Mouse (Mus musculus): ENCODE measurements around the gene Aldh1a2.

Aldh1a2 gene

DNA sequence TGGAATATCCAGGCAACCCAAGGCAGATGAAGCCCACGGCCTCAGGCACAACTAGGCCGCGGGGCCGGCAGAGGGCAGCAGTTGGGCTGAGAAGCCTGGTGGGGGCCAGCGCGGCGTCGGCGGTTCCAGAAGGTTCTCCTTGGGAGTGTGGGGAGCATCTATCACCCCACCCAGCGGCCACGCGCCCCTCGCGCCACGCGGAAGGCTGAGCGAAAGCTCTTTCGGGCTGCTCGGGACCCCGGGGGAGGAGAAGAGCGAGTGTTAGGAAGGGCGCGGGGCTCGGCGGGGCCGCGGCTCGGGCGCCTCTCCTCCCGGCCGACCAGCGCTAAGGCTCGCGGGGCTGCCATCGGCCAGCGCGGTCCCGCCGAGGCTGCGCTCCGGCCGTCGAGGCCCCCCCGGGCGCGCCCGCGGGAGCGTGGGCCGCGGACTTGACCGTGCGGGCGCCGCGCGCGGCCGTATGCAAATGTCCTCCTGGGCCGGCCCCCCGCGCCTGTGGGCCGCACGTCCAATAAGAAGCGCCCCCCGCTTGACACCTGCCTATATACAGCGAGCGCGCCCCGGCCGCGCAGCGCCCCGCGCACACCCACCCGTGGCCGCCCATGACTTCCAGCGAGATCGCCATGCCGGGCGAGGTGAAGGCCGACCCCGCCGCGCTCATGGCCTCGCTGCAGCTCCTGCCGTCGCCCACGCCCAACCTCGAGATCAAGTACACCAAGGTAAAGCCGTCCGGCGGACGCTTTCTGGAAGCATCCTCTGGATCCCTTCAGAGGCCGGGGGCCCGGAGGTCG, at the start of gene Aldh1a2:
Gene Aldh1a2, plus strand, starts transcription at position 542 of the 788 bp plus-strand sequence.
- in situ Hi-C loops (cut with MboI): no loop called here

DNA sequence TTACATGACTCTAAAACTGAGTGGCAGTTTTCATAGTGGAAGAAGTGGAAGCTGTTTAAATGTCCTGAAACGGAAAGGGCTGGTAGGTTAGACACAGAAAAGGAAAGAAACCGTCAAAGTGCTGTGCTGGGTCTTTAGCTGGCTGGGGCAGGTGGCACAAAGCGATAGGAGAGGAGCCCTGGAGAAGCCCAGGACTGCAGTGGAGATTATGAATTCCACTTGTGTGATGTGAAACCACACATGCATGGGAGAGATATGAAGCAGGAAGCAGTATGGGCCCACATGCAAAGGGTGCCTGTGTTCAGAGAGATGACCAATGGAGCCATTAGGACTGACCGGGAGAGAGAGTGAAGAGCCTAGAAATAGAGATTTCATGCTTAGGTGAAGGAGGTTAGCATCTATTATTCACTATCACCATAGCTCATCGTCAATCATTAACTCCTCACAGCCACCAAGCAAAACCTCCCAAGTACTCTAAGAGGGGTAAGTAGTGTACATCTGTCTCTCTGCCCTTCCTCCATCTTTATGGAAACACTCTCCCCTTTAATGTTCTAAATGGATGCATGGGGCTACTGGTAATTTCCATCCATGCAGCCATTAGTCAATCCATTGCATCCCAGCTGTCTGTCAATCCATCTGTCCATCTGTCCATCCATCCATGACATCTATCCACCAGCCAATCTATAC, 49.4 kb upstream of the Aldh1a2 start:
- in situ Hi-C loops (cut with MboI): no loop called here

DNA sequence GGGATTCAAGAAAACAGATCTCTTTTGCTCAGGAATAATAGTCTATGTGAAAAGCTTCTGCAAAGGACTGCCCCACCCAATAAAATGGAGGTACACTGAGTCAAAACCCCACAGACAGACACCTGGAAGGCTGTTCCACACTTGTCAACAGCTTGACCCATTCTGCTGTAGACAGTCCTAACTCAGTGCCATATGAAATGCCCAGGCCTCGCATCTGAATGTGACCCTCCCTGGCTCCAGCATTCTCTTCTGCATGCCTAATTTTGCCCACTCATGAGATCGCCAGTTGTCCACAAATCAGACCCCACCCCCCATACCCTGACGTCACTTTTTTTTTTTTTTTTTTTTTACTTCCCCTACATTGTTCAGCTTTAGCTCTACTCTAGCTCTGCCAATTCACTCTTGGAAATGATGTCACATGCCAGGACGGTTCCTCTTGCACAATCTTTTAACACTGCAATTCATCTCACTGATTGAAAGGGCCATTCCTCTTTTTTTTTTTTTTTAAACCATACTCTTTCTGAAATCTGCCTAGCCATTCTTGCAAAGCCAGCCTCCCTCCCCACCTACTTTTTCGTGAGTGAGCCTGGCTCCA, 48.6 kb upstream of the Aldh1a2 start:
- in situ Hi-C loops (cut with MboI): no loop called here

DNA sequence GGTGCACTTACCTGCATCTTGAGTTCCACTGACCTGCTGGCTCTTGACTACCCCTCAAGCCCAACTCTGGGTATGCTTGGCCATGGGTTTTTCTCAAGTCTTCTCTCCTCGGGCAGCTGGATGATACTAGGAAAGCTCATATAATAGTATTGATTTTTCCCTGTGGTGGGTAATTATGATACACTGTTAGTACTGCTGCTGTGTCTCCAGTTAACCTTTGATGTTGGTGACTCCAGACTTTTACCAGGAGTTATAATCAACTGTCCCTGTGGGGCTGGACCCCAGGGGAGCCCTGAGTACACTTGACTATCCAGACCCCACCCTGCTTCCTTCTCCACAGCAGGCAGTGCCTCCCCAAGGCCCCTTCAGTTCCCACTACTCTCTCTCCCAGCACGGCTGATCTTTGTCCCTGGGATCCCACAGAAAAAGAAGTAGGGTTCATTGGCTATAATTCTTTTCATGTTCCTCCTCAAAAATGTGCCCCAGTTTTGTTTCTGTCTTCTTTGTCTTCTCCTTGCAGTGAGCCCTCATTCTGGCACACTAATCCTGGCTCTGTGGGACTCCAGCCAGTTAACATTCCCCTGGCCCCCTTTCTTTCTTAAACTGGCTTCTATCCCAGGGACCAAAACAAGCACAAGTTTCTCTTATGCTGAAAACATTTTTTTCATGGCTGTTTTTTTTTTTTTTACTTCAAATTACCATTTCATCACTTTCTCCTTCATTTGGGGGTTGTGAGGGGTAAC, 47.9 kb upstream of the Aldh1a2 start:
- in situ Hi-C loops (cut with MboI): no loop called here

DNA sequence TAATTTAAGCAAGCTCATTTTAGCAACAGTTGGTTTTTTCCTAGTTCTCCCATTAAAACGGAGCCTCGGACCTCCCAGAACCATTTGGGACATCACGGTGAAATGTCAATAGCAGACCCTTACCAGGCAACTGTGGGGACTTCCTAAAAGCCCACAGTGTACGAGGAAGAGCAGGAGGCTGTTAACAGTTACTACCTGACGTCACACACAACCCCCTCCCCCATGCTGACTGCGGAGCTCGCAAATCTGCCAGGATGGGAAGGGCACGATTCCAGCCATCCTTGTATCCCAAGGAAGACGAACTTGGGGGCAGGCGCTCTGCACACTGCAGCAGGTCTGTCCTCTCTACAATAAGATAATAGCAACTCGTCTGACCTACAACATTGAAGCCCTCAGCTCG, 47.1 kb upstream of the Aldh1a2 start, which contains the start of gene Aqp9:
Gene Aqp9, minus strand, starts transcription at position 172 of the 400 bp plus-strand sequence.
- in situ Hi-C loops (cut with MboI): no loop called here

DNA sequence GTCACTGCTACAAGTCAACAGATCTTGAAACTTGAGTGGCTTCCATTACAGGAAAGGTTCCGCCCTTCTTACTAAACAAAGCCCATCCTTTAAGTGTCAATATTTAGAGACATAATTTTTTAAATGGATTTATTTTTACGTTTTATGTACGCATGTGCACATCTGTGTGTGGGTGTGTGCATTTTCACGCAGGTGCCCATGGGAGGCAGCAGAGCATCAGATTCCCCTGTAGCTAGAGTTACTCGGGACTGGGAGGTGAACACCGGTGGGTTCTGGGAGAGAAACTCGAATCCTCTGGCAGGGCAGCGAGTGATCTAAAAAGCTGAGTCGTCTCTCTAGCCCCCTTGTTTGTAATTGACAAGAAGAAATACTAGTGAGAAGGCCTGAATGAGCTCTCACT, 42.1 kb upstream of the Aldh1a2 start:
- in situ Hi-C loops (cut with MboI): no loop called here

DNA sequence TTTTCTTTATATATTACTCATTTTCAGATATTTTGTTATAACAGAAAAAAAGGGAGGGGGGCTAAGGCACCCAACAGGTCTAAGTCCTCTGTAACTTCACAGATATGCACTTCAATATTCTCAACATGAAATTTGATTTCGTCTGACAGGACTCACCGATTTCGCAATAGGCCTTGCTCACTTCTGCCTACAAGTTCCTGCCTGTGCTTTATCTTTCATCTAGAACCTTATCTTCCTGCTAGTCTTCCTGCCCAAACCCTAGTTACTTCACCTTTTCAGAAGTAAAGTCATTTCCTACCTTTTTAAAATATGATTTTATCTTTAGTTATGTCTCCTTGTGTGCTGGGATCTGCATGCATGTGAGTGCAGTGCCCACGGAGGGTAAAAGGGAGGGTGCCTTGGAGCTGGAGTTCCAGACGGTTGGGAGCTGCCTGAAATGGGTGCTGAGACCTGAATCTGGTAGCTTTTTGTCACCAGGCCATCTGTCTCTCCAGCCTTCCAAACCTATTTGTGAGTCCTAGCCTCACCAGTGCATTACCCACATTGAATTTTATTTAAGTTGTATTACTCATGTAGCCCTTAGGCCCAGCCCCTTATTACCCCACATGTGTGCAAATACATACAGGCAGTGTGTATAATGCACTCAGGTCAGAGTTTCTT, 41.1 kb upstream of the Aldh1a2 start:
- in situ Hi-C loops (cut with MboI): no loop called here

DNA sequence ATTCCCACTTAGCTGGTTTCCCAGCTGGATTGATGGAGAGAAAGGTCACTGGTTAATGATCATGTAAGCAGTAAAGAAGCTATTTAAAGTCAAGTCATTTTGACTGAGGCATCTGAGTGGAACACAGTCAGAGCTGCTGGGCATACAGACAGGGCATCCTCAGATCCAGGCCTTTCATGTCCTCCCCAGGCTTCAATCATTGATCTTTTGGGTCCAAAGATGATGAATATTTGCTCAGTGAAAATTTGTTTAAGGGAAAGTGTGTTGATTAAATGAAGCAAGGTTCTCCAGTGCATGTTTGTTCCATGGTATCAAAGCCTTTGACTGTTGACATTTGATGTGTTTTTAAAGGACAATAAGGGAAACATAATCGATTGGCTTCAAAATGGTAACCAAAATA, 39.9 kb upstream of the Aldh1a2 start:
- in situ Hi-C loops (cut with MboI): no loop called here

DNA sequence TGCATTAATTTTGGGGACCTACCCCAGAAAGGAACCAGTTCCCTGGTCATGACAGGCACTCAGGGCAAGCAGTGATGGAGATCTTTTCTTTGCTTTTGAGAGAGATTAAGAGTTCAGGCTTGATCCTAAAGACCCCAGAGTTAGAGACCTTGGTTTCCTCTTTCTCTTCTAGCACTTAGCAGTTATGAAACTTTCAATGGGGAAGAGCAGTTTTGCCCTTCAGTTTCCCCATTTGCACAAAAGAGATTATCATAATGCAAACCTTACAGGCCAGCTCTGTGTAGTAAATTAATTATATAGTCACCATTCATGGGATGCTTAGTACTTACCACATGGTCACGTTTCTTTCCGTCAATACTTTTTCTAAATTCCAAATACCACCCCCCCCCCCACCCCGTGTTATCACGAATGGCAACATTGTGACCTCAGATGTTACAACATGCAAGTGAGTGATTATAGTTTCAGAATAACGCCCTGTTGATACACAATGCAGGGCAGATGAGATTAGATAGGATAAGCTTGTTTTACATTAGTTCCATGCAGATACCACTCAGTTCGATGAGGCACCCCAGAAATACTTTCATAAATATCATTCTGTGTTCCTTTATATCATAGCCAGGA, 36.2 kb upstream of the Aldh1a2 start:
- in situ Hi-C loops (cut with MboI): no loop called here

DNA sequence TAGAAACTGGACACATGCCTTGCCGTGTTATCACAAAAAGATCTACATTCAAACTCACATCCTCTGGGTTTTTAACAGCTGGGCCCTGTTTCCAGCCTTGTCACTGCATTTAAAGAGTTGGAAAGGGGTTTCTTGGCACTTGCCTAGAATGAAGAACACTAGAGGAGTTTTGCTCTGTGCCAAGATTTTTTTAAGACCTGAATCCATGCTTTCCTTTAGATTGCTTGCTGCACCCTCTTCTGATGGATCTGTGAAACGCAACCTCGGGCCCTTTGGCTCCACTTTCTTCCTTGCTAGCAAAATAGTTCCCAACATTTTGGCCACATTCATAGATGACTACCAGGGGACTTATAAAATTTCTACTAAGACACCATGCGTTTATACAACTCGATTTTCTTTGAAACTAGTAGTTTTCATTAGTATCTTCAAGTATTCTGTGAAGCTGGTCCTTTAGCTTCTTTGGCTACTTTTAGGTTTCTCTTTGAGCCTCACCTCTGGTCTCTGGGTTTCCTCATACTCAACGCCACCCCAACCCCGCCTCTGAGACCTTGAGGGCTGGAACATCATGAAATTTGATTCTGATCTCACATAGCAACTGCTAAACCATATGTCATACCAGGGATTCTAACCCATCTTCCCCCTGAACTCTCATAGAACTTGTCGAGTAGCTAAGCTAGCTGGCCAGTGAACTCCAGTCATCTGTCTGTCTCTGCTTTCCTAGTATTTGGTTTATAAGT, 35.5 kb upstream of the Aldh1a2 start:
- in situ Hi-C loops (cut with MboI): no loop called here

DNA sequence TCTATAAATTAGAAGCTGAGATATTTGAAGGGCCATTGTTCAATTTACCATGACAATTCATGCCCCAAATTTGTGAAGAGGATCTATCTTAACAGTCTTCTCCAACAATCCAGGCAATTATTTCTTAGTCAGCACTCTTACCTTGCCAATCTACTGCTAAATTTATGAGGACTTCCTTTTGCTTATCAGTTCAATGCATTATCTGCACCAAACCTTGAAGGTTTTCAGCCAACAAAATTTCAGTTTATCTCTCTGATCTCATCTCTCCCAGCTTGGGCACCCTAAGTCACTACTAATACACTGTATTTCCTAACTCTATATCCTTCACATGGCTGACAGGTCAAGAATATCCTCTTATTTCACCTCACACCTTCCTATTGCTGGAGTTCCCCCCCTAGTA, 30.3 kb upstream of the Aldh1a2 start:
- in situ Hi-C loops (cut with MboI): no loop called here

DNA sequence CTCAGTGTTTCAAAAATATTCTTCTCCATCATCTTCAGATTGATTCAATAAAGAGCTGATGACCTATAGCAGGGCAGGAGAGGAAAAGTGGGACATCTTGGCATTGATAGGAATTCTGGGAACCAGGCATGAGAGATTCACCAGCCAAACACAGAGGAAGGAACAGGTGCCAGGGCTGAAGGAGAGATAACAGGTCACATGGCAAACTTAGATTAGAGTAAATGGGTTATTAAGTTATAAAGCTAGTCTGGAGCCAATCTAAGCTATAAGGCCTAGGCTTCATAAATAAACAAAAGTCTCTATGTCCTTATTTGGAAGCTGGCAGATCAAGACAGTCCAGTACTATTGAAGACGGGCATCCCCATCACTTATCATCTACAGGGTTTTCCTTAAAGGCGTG, 29.8 kb upstream of the Aldh1a2 start:
- in situ Hi-C loops (cut with MboI): no loop called here

DNA sequence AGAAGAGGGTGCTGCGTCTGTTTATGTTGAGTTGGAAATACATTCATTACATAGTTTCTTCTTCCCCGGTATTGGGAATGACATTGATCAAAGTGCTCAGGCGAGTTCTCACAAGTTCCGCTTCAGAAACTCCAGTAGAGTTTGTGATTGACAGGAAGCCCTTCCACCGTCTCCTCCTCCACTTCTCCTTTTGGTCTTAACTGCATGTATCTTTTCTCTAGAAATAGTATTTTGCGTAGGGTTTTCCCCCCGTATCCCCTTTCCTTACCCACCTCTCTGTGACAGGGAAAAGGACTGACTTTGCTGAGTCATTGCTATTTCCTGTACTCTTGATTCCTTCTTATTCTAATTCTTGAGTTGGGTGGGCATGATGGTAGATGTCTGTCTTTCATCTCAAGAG, 28.2 kb upstream of the Aldh1a2 start:
- in situ Hi-C loops (cut with MboI): no loop called here

DNA sequence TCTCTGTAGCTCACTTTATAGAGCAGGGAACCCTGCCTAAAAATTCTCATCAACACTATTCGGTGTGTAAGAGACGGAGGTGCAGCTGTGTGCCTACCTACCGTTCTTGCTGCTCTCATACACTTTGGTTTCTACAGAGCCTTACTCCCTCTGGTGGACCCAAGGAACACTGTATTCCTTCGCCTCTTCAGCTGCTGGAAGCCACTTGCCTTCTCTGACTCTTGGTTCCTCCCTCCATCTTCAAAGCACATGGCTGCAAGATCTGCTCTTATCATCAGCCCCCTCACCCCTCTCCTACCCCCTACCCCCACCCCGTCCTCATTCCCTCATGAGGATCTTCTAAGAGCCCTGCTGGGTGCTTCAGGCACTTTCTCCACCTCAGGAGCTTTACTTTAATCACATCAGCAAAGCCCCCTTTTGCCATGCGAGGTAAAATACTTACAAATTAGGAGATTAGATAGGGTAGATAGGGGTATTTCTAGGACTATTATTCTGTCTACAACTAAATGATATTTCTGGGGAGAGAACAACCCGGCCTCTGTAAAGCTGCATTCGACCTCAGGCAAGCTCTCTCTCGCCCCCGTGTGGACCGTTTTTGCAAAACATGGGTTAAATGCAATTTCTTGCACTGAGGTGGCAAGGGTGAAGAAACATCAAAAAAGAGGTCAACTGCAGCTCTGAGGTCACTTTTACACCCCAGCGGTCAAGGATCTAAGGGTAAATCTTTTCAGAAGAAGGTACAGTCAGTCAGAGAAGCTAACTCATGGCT, 26.8 kb upstream of the Aldh1a2 start:
- in situ Hi-C loops (cut with MboI): no loop called here

DNA sequence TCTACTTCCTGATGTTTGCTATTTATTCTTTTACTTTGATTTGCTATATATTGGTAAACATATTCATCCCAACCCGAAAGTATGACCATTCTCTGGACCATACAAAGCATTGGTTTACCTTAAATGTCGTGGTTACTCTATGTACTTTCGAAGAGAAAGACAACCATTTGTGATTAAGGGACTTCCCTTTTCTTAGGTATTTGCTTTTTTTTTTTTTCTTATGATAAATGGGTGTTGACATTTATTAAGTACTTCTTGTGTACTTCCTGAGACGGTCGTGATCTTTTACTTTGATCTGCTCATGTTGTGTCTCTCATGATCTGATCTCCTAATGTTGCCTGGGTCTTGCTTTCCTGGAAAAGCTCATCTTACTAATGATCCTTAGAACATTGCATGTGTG, 16.8 kb upstream of the Aldh1a2 start:
- in situ Hi-C loops (cut with MboI): no loop called here

DNA sequence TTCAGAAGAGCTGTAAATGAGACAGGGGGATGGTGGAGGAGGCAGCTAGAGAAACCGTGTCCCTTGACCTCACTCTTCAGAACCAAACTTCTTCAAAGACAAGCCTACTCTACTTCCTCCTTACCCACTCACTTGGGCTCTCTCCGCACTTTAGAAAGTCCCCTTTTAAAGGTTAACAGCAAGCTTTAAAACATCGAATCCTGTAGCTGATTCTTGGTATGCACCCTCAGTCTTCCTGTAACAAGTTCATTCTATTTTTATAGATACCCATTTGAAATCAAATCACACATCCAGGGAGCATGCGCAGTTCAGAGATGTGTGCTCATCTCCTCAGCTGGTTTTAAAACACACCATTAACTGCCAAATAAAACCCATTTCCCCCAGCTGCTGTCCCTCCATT, 13.3 kb upstream of the Aldh1a2 start:
- in situ Hi-C loops (cut with MboI): no loop called here

DNA sequence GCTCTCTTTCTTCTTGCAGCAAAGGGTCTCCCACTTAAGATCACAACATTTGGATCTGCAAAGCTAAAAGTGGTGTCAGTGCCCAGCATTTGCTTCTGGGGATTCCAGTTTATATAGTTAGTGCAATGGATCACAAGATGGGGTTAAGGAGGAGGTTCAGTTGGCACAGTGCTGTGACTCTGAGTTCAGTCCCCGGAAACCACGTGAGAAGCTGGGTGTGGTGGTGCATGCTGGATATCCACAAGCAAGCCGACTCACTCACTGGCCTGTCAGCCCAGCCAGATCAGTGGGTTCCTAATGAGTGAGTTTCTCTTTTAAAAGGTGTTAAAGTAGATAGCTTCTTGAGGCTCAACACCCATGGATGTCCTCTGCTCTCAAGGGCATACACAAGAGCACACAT, 6.3 kb upstream of the Aldh1a2 start:
- in situ Hi-C loops (cut with MboI): no loop called here

DNA sequence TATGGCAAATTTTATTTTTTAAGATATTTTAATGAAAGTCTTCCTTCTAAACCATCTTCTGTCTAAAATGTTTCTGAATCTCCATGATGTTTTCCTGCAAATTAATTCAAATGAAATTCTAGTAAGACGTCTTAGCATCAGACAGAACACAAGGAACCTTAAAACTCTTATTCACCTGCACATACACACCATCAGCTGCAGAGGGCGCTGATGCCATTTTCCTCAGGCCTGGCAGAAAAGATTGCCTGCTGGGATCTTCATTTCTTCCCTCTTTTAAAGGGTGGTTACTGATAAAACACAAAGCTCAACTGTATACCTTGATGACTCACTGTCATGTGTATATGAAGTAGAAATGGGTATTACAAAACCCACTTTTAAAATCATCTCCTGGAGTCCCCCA, 4.7 kb upstream of the Aldh1a2 start:
- in situ Hi-C loops (cut with MboI): no loop called here

DNA sequence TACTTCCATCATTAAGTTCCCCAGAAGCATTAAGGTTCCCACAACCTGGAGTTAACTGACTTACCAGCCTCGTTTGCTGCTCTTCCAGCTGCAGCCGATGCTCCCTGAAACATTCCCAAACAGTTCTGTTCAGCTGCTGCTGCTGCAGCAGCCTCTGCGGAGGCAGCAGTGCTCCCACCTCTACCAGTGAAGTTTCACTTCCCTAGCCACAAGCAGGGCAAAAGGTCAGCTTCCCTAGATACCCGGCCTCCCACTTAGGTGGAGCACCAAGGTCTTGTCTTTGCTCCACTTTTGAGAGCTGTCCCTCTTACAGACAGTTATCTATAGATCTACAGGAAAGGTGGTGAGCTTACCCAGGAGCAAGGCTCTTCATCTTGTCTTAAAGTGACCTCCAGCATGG, 2.0 kb upstream of the Aldh1a2 start:
- in situ Hi-C loops (cut with MboI): no loop called here

Measured in mature B cell (primary cell).